Mouse (Mus musculus) ES-E14 (cell line): ENCODE measurements at regions not wholly inside any gene's neighbourhood (a gene's known extent, or its start where the extent isn't known, plus 50 kb on each side); places are given as distances from the start of the nearest gene placed in this dataset.

Experiments
- CHD2 ChIP-seq: IDR thresholded peaks from 2 replicates; pipeline ENCODE4 v1.6.1; 2014; ENCODE audit warnings: mild to moderate bottlenecking, low read depth, low read length, inconsistent platforms
- HCFC1 ChIP-seq: IDR thresholded peaks from 2 replicates; pipeline ENCODE4 v1.6.1; 2012; ENCODE audit warnings: low read length, inconsistent platforms, borderline replicate concordance; ENCODE audit not compliant: insufficient read depth
- MAFK ChIP-seq: IDR thresholded peaks from 2 replicates; pipeline ENCODE4 v1.6.1; 2014; ENCODE audit warnings: mild to moderate bottlenecking, low read depth, low read length, inconsistent platforms; ENCODE audit not compliant: insufficient read depth
- ZC3H11A ChIP-seq: IDR thresholded peaks from 2 replicates; pipeline ENCODE4 v1.6.1; 2012; ENCODE audit warnings: low read depth, mild to moderate bottlenecking, inconsistent platforms, low read length, borderline replicate concordance
- ZNF384 ChIP-seq: IDR thresholded peaks from 2 replicates; pipeline ENCODE4 v1.6.1; 2012; ENCODE audit warnings: low read depth, low read length, inconsistent platforms

GRCm38 (mm10) chr6:25894454-25895250 is 85.6 kb upstream of the Pot1a start:
- TF ChIP-seq HCFC1 (no peak), CHD2 (no peak), ZNF384 (no peak), ZC3H11A (no peak), MAFK (no peak)
